In the genomic region with DNA sequence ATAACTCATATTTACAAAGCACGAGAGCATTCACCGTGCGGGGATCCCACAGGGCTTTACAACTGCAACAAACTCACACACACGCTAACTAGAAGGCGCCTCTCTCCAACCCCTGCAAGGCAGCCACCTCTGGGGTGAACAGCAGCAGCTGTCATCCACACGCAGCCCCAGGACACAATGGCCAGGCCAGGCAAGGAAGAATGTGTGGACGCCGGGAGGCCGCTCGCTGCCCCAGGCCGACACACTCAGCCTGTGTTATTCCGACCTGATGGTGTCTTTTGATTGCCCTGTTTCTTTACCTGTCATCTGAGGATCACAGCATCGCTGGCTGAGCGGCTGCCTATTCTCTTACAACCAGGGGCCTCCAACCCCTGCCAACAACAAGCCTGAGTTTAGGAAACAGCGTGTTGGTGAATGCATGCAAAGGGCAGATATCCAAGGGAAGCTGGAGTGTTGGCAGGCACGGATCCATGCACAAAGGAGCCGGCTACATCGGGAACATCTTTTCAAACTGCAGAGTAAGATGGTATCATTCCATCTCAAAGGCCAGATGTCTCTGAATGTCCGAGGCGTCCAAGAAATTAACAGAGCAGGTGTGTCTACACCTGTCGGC, we compare ENCODE assay signal across 13 mouse cellular contexts. TPM values are rescaled to one million over a fixed set of nuclear protein-coding genes. Genes with fewer than 3 reads are reported as not detected.
DNase-seq lines count a peak whose midpoint lies in the region; ATAC-seq lines count a peak whose summit lies in the region.
"Had no signal": no experiment of that assay in that cellular context is flagged by ENCODE, and none has a peak within 500 bp of the region (broad histone marks: within the 10 kb centered on the region; RNA-seq: fewer than 3 reads in every experiment).

No protein-coding gene starts in this region.

- DNase-seq in heart, postnatal 25 days (ENCODE audit: low spot score), result no peak
- peak; percentile 26 for DNase-seq in embryo, embryonic 11 days
- no peak for DNase-seq in adrenal gland, postnatal 10 days
- no peak for DNase-seq in testis, postnatal 10 days (ENCODE audit: low spot score)
- no peak for DNase-seq in urinary bladder, postnatal 4 days (ENCODE audit: low spot score in 2 of 2)
- DNase-seq: cerebellum, adult 8-10 months; lung, adult 2 months had no signal

- intact Hi-C loops in heart, postnatal 25 days (cut with DNase I), result no loop called here

- no peak overlapping the region for H3K9ac ChIP-seq in heart, embryonic 12.5 days
- H3K9ac ChIP-seq in hindbrain, embryonic 13.5 days, result 0 out of 2 replicates have a peak overlapping the region, but pooled peaks have one; percentile 6
- H3K9ac ChIP-seq in midbrain, embryonic 16.5 days (ENCODE audit: low read depth, low read length), result peak overlapping the region; percentile 32; the same call in 1 of the 2 replicates
- H3K9ac ChIP-seq: embryonic facial prominence, embryonic 15.5 days had no signal

- H3K36me3 ChIP-seq in heart, embryonic 12.5 days, result peaks cover 28% of the 10 kb centered on the region
- H3K36me3 ChIP-seq in hindbrain, embryonic 13.5 days, result no peaks in the 10 kb centered on the region
- no peaks in the 10 kb centered on the region for H3K36me3 ChIP-seq in midbrain, embryonic 16.5 days (ENCODE audit: control insufficient read depth, insufficient read depth, low read length)
- H3K36me3 ChIP-seq: embryonic facial prominence, embryonic 15.5 days had no signal

- peak; percentile 15; the same call in 1 of the 2 replicates for ATAC-seq in heart, embryonic 12.5 days (ENCODE audit: insufficient number of reproducible peaks, low FRiP score)
- ATAC-seq in hindbrain, embryonic 13.5 days (ENCODE audit: low FRiP score), result no peak
- ATAC-seq in midbrain, embryonic 16.5 days, result peak; percentile 52; the same call in 1 of the 2 replicates
- ATAC-seq: intestine, postnatal 0 days had no signal

- H3K9me3 ChIP-seq in heart, embryonic 12.5 days (replicated peaks), result no peaks in the 10 kb centered on the region
- H3K9me3 ChIP-seq in hindbrain, embryonic 13.5 days, result no peaks in the 10 kb centered on the region
- no peaks in the 10 kb centered on the region for H3K9me3 ChIP-seq in midbrain, embryonic 16.5 days (replicated peaks; ENCODE audit: control insufficient read depth, low read length, poor library complexity, severe bottlenecking)
- H3K9me3 ChIP-seq: embryonic facial prominence, embryonic 15.5 days had no signal

- 0 out of 2 replicates have a peak overlapping the region, but pooled peaks have one; percentile 24 for H3K4me2 ChIP-seq in heart, embryonic 12.5 days
- 0 out of 2 replicates have a peak overlapping the region, but pooled peaks have one; percentile 13 for H3K4me2 ChIP-seq in hindbrain, embryonic 13.5 days
- no peak overlapping the region for H3K4me2 ChIP-seq in midbrain, embryonic 16.5 days (ENCODE audit: low read length)
- H3K4me2 ChIP-seq: embryonic facial prominence, embryonic 15.5 days had no signal

- no peak overlapping the region for H3K4me3 ChIP-seq in heart, embryonic 12.5 days
- no peak overlapping the region for H3K4me3 ChIP-seq in hindbrain, embryonic 13.5 days
- H3K4me3 ChIP-seq in midbrain, embryonic 16.5 days (ENCODE audit: low read depth, low read length), result no peak overlapping the region
- H3K4me3 ChIP-seq: embryonic facial prominence, embryonic 15.5 days had no signal

- peaks cover 4% of the 10 kb centered on the region for H3K27me3 ChIP-seq in heart, embryonic 12.5 days (replicated peaks)
- peaks cover 13% of the 10 kb centered on the region; the same call in 1 of the 2 replicates for H3K27me3 ChIP-seq in hindbrain, embryonic 13.5 days
- no peaks in the 10 kb centered on the region for H3K27me3 ChIP-seq in midbrain, embryonic 16.5 days (ENCODE audit: control insufficient read depth, insufficient read depth, low read depth, low read length)
- H3K27me3 ChIP-seq: embryonic facial prominence, embryonic 15.5 days had no signal

- H3K4me1 ChIP-seq in heart, embryonic 12.5 days (replicated peaks), result peaks cover 24% of the 10 kb centered on the region
- H3K4me1 ChIP-seq in hindbrain, embryonic 13.5 days (replicated peaks), result peaks cover 16% of the 10 kb centered on the region
- peaks cover 10% of the 10 kb centered on the region; the same call in 1 of the 2 replicates for H3K4me1 ChIP-seq in midbrain, embryonic 16.5 days (ENCODE audit: control insufficient read depth, insufficient read depth, low read length)

- H3K27ac ChIP-seq in heart, embryonic 12.5 days (ENCODE audit: poor library complexity, severe bottlenecking), result 0 out of 2 replicates have a peak overlapping the region, but pooled peaks have one; percentile 8
- no peak overlapping the region for H3K27ac ChIP-seq in hindbrain, embryonic 13.5 days
- 0 out of 2 replicates have a peak overlapping the region, but pooled peaks have one; percentile 11 for H3K27ac ChIP-seq in midbrain, embryonic 16.5 days (ENCODE audit: low read length)
- H3K27ac ChIP-seq: embryonic facial prominence, embryonic 15.5 days had no signal

- 57% methylated on average over 21 of the region's 21 CpGs for WGBS in heart, embryonic 12.5 days
- 40% methylated on average over 21 of the region's 21 CpGs for WGBS in hindbrain, embryonic 13.5 days
- WGBS in midbrain, embryonic 16.5 days, result 33% methylated on average over 21 of the region's 21 CpGs

RNA-seq across cellular contexts. Expression of a gene that starts 39.4 kb away (rescaled TPM):
- 1.1 and 1.9 TPM in 2 replicates for polyA plus RNA-seq in heart, embryonic 12.5 days (2016; fragmentation: Nextera tagmentation; extraction: Ambion mirVana)
- not detected for total RNA-seq in heart, postnatal 25 days (2021)
- 0.09 TPM in 1 of 2 replicates, not detected in the other for polyA plus RNA-seq in hindbrain, embryonic 13.5 days (2015; fragmentation: Nextera tagmentation; extraction: Ambion mirVana)
- polyA plus RNA-seq in midbrain, embryonic 16.5 days (2015; fragmentation: Nextera tagmentation; extraction: Ambion mirVana), result 0.14 and 0.22 TPM in 2 replicates
- 10 to 100 TPM; 11.6 to 25.7 TPM for total RNA-seq in adrenal gland, postnatal 10 days (2021)
- total RNA-seq: layer of hippocampus, postnatal 14 days had no signal
- polyA plus RNA-seq: lung, adult 2 months had no signal
